Mouse (Mus musculus) MEL (cell line): Measurements from ENCODE around the gene Ggt1. TPM values are rescaled to one million over a fixed set of nuclear protein-coding genes. Genes with fewer than 3 reads are reported as not detected.
"Not testable (repeated sequence)": the region's sequence is repeated elsewhere in the genome, so short reads cannot be mapped to it uniquely, and the experiment has no call there.

Source experiments
- DNase-seq: peaks from one replicate; pipeline ENCODE4 v3.0.0; 2011; ENCODE audit warnings: low read depth, low spot score
- H3K27ac ChIP-seq: 2 replicates; pipeline ENCODE4 v1.5.1; 2012; ENCODE audit warnings: low read depth, mild to moderate bottlenecking, control low read depth, low read length, moderate library complexity; ENCODE audit not compliant: control insufficient read depth
- H3K27me3 ChIP-seq, 2 experiments: fragments of 150-350 bp in 1 of 2; sonication (generic) in 1 of 2; 2 replicates each; pipeline ENCODE4 v1.6.1; 2012; ENCODE audit warnings: low read length in 2 of 2, mild to moderate bottlenecking in 2 of 2, improper control_type of control experiment in 1 of 2, moderate library complexity in 1 of 2; ENCODE audit not compliant: insufficient read depth in 2 of 2, control insufficient read depth in 1 of 2
- H3K36me3 ChIP-seq, 2 experiments: 2 replicates each; pipeline ENCODE4 v1.6.1; 2012 to 2014; ENCODE audit warnings: low read length in 2 of 2, improper control_type of control experiment in 1 of 2, inconsistent platforms in 1 of 2, mild to moderate bottlenecking in 1 of 2; ENCODE audit not compliant: insufficient read depth in 2 of 2, control insufficient read depth in 1 of 2
- H3K4me1 ChIP-seq, 2 experiments: fragments of 150-350 bp in 1 of 2; sonication (generic) in 1 of 2; 2 replicates each; pipeline ENCODE4 v1.6.1; 2012; ENCODE audit warnings: low read length in 2 of 2, improper control_type of control experiment in 1 of 2, mild to moderate bottlenecking in 1 of 2; ENCODE audit not compliant: insufficient read depth in 2 of 2, control insufficient read depth in 1 of 2
- H3K4me3 ChIP-seq, 2 experiments: fragments of 150-350 bp in 1 of 2; sonication (generic) in 1 of 2; 2 replicates each; pipeline ENCODE4 v1.5.1; 2012; ENCODE audit warnings: low read depth in 2 of 2, low read length in 2 of 2, mild to moderate bottlenecking in 2 of 2, moderate library complexity in 2 of 2, control low read depth in 1 of 2, improper control_type of control experiment in 1 of 2; ENCODE audit not compliant: control insufficient read depth in 1 of 2, insufficient read depth in 1 of 2
- H3K79me2 ChIP-seq: 2 replicates; pipeline ENCODE4 v1.6.1; 2012; ENCODE audit warnings: mild to moderate bottlenecking, low read length, moderate library complexity; ENCODE audit not compliant: control insufficient read depth, poor library complexity, insufficient read depth
- H3K9ac ChIP-seq: 2 replicates; pipeline ENCODE4 v1.6.1; 2012; ENCODE audit warnings: low read depth, mild to moderate bottlenecking, control low read depth, low read length, moderate library complexity; ENCODE audit not compliant: control insufficient read depth, poor library complexity, severe bottlenecking
- H3K9me3 ChIP-seq: fragments of 150-350 bp; sonication (generic); replicated peaks from 2 replicates; pipeline ENCODE4 v1.6.1; 2012; ENCODE audit warnings: mild to moderate bottlenecking, low read length, improper control_type of control experiment, moderate library complexity; ENCODE audit not compliant: insufficient read depth
- CHD1 ChIP-seq: IDR thresholded peaks from 2 replicates; pipeline ENCODE4 v1.6.1; 2012; ENCODE audit warnings: low read depth, mild to moderate bottlenecking, inconsistent platforms, low read length, improper control_type of control experiment
- CHD2 ChIP-seq: IDR thresholded peaks from 2 replicates; pipeline ENCODE4 v1.6.1; 2011; ENCODE audit warnings: low read length, improper control_type of control experiment
- HCFC1 ChIP-seq: IDR thresholded peaks from 2 replicates; pipeline ENCODE4 v1.6.1; 2012; ENCODE audit warnings: low read depth, mild to moderate bottlenecking, inconsistent platforms, low read length, improper control_type of control experiment, moderate library complexity
- MAZ ChIP-seq: IDR thresholded peaks from 2 replicates; pipeline ENCODE4 v1.6.1; 2012; ENCODE audit warnings: low read depth, mild to moderate bottlenecking, inconsistent platforms, low read length, improper control_type of control experiment
- NRF1 ChIP-seq: IDR thresholded peaks from 2 replicates; pipeline ENCODE4 v1.6.1; 2014; ENCODE audit warnings: low read depth, mild to moderate bottlenecking, inconsistent platforms, low read length, improper control_type of control experiment, moderate library complexity; ENCODE audit not compliant: poor library complexity, insufficient read depth, severe bottlenecking
- POLR2A ChIP-seq, 2 experiments: IDR thresholded peaks; 2 replicates each; pipeline ENCODE4 v1.6.1; 2011 to 2012; ENCODE audit warnings: low read length in 2 of 2, mild to moderate bottlenecking in 2 of 2, control low read depth in 1 of 2, improper control_type of control experiment in 1 of 2, low read depth in 1 of 2, moderate library complexity in 1 of 2; ENCODE audit not compliant: control insufficient read depth in 1 of 2, insufficient read depth in 1 of 2, poor library complexity in 1 of 2
- POLR2AphosphoS2 ChIP-seq: IDR thresholded peaks from 2 replicates; pipeline ENCODE4 v1.6.1; 2011; ENCODE audit warnings: low read length, improper control_type of control experiment
- RAD21 ChIP-seq: IDR thresholded peaks from 2 replicates; pipeline ENCODE4 v1.6.1; 2011; ENCODE audit warnings: mild to moderate bottlenecking, low read depth, low read length, improper control_type of control experiment
- SMC3 ChIP-seq: IDR thresholded peaks from 2 replicates; pipeline ENCODE4 v1.6.1; 2011; ENCODE audit warnings: low read depth, low read length, improper control_type of control experiment
- TAL1 ChIP-seq: IDR thresholded peaks from 2 replicates; pipeline ENCODE4 v1.6.1; 2012; ENCODE audit warnings: mild to moderate bottlenecking, inconsistent platforms, low read length, moderate library complexity, mixed read lengths
- TBP ChIP-seq: IDR thresholded peaks from 2 replicates; pipeline ENCODE4 v1.8.0; 2011; ENCODE audit warnings: low read depth, low read length, improper control_type of control experiment
- ZMIZ1 ChIP-seq: IDR thresholded peaks from 2 replicates; pipeline ENCODE4 v1.6.1; 2012; ENCODE audit warnings: low read depth, mild to moderate bottlenecking, inconsistent platforms, low read length, improper control_type of control experiment, moderate library complexity
- polyA plus RNA-seq, 2 experiments: library from polyadenylated mRNA; stranded (reverse) in 1 of 2; unstranded in 1 of 2; fragments of >175 nt in 1 of 2; fragments of >200 nt in 1 of 2; gene quantifications; 2 replicates each; pipeline versions ENCODE4 v1.2.1 to v1.2.4; 2012; ENCODE audit warnings: low replicate concordance in 2 of 2, low read depth in 1 of 2; ENCODE audit not compliant: insufficient read length in 2 of 2, insufficient read depth in 1 of 2, missing spikeins in 1 of 2
- total RNA-seq: library from RNA; depleted of rRNA; stranded (reverse); fragments of 300-350 nt; gene quantifications from 2 replicates; pipeline ENCODE4 v1.2.3, GENCODE M21; 2012

The Ggt1 gene
- total and polyA plus RNA-seq, 3 experiments = 0.46 to 3.2 TPM; not detected in 1

DNA sequence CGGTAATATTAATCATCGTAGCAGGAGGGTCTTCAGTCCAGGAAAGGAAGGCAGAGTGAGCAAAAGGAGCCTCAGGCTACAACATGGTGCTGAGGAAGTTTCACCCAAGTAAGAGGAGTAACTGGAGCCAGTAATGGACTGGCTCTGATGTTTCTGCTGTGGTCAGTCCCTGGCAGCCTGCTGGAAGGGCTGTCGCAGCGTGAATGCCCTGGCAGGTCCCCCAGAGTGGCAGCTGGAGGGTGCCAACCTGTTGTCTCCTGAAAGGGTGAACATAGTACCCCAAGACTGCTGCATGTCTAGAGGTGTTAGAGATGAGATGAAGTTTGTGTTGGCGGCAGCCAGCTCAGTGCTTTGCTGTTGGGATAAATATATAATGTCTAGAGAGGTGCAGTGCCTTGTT, 40.8 kb upstream of the Ggt1 start:
- no peaks in the 10 kb centered on the region for H3K9me3 ChIP-seq
- peaks cover 1 to 12% of the 10 kb centered on the region in 2 experiments; a peak in 3 of 4 replicates for H3K4me1 ChIP-seq
- peaks cover 61% of the 10 kb centered on the region for H3K79me2 ChIP-seq
- peaks cover 34 to 37% of the 10 kb centered on the region in 2 experiments for H3K36me3 ChIP-seq
- H3K27ac ChIP-seq = no peak overlapping the region
- no peak overlapping the region for H3K4me3 ChIP-seq
- TF ChIP-seq CHD1 = no peak
- no peak for DNase-seq
- no peaks in the 10 kb centered on the region for H3K27me3 ChIP-seq
- H3K9ac ChIP-seq = no peak overlapping the region

DNA sequence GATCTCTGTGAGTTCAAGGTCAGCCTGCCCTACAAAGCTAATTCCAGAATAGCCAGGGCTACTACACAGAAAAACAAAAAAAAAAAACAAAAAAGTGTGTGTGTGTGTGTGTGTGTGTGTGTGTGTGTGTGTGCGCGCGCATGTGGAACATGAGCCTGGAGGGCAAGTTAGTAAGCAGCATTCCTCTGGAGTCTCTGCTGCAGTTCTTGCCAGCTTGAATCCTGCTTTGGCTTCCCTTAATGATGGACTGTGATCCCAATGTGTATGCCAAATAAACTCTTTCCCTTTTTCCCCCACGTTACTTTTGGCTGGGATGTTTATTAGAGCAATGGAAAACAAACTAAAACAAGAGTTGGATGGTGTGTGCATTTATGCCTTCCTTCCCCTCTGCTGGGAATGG, 39.8 kb upstream of the Ggt1 start:
- Histone ChIP-seq H3K9ac (no peak overlapping the region), H3K4me3 (no peak overlapping the region)
- TF ChIP-seq NRF1 = no peak
- TF ChIP-seq POLR2AphosphoS2 = no peak
- TF ChIP-seq MAZ = no peak
- no peak for TF ChIP-seq CHD2
- TF ChIP-seq HCFC1 = no peak
- no peak for TF ChIP-seq SMC3
- no peak for TF ChIP-seq TBP
- no peak for TF ChIP-seq TAL1
- no peak for TF ChIP-seq RAD21
- TF ChIP-seq ZMIZ1 = no peak
- TF ChIP-seq, all 39 proteins: peak for 0
- no peak for DNase-seq
- H3K9me3 ChIP-seq = no peaks in the 10 kb centered on the region
- H3K79me2 ChIP-seq = peaks cover 66% of the 10 kb centered on the region
- no peaks in the 10 kb centered on the region for H3K27me3 ChIP-seq
- peaks cover 0 to 14% of the 10 kb centered on the region in 2 experiments; a peak in 2 of 4 replicates for H3K4me1 ChIP-seq
- H3K27ac ChIP-seq = no peak overlapping the region
- H3K36me3 ChIP-seq = peaks cover 35 to 38% of the 10 kb centered on the region in 2 experiments

DNA sequence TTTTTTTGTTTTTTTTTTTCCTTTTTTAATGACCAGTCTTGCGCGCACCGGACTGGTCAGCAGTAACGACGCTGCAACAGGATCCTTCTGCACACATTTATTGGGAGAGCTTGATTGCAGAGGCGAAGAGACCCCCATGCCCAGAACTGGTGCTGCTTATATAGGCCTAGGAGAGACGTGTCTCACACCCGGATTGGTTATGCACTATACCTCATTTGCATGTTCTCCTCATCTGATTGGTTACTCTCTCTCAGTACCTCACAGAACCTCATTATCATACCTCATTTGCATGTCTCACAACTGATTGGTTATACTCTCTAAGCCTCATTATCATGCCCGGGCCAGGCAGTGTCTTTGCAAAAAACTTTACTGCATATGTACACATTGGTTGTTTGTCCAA, 36.0 kb upstream of the Ggt1 start:
- DNase-seq = peak; percentile 72
- Histone ChIP-seq H3K79me2 (peaks cover 63% of the 10 kb centered on the region), H3K36me3 (peaks cover 21 to 50% of the 10 kb centered on the region in 2 experiments)
- not testable (repeated sequence) for H3K4me3 ChIP-seq, H3K27ac ChIP-seq, H3K9me3 ChIP-seq, H3K4me1 ChIP-seq, H3K27me3 ChIP-seq, H3K9ac ChIP-seq
- TF ChIP-seq POLR2A (IDR thresholded peaks at IDR 0.05; ENCODE audit: control insufficient read depth in 1 of 2, insufficient read depth in 1 of 2, low read depth in 1 of 2, low read length in 2 of 2, poor library complexity in 1 of 2) (peak in 1 of 2 experiments; percentile 9; a peak in 1 of 4 replicates), TBP (peak; percentile 62)
